Mouse (Mus musculus) T-cell, adult 2 months (primary cell): ENCODE data around the gene Trib2.

Experiments
- DNase-seq: peaks from one replicate; pipeline ENCODE4 v3.0.0; 2022; ENCODE audit warnings: low spot score

Trib2 gene

DNA sequence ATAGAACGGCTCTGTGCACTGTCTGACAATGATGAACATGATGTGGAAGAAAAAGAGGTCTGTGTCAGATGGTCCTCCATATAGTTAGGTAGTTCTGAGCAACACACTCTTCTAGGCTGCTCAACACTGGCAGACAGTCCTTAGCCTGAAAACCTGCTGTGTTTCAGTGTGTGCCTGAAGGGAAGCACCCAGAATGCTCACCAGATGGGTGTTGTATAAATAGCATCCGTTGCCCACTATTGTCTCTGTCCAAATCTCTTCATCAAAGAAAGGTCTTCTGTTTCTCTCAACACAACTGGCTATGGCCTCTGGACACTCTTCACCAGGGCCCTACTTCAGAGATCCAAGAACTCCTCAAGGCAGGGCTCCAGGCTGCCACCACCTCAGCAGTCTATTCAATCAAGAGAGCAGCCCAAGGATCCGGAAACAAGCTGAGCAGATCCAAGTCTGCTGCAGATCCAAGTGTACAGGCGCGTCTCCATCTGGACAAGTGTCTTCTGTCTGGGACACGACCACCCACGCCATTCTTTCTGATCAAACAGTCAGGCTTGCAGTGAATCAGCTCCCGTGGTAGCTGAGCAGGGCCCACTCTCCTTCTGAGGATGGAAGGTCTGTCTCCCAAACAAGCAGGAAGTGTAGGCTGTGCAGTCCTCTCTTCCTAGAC is 55.1 kb downstream of the Trib2 start:
- DNase-seq = no peak

DNA sequence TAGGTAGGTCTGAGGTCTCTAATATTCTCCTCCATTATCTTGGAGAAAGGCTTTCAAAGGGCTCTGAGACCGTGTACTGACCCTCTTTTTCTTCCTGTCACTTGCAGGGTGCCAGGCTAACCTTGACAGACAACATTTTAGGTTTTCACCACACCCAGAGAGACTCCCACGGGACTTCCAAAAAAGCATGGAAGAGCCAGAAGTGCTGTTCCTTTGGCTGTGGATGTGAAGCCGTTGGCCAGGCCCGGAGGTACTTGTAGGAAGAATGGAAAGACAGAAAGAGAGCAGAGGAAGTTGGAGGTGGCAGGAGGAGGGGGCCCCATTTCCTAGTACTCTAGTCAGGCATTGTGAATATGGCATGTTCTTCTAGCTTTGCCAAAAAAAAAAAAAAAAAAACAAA is 56.0 kb downstream of the Trib2 start:
- no peak for DNase-seq

DNA sequence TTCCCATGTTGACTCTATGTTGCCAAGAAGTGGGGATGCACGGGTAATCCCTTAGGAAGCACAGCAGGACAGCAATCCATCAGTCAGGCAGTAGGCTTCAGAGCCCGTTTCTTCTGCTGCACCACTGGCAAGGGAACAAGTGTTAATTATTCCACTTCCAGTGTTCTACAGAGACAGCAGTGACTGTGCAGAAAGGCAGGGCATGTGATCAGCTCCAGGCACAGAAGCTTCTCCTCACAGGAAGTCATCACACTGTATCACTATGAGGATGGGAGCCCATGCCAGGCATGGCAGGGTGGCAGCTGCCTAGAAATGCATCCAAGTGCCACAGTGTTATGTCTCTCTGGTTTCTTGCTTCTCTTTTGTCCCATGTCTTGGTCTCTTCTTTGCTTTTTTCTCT is 57.9 kb downstream of the Trib2 start:
- no peak for DNase-seq

DNA sequence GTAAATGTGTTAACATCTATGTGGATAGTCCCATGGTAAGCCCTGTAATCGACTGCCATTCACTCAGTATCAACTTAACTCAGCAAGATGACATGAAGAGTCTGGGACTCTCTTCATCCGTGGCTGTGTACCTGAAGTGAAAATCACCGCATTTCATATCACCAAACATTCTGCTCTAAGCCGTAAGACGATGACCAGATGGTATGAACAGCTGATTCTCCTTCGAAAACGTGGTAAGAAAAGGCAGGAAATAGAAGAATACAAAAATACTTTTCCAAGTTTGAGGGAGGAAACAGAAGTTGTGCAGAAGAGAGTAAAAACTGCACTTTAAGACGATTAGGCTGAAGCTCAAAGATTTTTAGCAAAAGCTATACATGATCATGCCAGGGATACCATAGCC is 59.4 kb downstream of the Trib2 start:
- DNase-seq = no peak

DNA sequence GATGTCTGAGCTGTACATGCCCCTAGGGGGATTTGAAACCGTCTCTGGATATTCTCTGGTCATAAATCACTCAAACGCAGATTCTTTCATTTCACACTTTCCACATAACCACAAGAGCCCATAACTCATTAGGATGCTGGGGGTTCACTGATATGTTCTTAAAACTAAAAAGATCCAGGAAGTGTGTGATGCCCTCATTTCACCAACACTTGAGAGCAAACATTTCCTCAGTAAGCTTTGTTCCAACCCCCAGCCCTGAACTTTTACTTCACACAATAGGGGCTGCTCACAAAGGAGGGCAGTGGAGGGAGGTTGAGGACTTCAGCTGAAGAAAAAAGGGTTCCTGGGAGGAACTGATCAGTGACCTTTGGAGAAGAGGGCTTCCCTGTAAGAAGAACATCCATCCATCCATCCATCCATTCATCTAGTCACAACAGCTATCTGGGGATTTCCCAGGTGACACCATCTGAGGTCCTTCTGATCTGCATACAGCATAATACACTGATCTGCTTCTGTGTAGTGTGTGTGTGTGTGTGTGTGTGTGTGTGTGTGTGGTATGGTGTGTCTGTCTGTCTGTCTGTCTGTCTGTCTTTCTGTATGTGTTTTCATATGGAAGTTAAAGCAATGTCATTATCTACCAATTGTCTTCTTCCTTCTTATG is 61.6 kb downstream of the Trib2 start:
- DNase-seq = peak; percentile 44

DNA sequence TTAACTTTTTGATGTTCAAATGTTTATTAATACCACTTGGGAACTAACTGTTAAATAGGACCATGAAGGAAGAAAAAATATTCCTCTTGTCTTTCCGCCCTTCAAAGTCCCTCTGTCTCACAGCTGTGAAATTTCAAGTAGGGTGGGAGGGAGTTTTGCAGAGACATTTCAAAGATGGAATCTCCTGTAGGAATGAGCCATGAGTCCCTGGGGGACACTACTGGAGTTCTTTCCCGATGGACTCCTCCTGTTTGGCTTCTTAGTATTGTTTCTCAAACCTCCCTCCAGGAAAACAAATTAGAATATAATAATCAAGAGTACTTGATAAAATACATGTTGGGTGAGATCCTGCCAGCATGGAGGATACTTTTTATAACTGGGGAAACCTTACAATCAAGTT is 62.1 kb downstream of the Trib2 start:
- no peak for DNase-seq

DNA sequence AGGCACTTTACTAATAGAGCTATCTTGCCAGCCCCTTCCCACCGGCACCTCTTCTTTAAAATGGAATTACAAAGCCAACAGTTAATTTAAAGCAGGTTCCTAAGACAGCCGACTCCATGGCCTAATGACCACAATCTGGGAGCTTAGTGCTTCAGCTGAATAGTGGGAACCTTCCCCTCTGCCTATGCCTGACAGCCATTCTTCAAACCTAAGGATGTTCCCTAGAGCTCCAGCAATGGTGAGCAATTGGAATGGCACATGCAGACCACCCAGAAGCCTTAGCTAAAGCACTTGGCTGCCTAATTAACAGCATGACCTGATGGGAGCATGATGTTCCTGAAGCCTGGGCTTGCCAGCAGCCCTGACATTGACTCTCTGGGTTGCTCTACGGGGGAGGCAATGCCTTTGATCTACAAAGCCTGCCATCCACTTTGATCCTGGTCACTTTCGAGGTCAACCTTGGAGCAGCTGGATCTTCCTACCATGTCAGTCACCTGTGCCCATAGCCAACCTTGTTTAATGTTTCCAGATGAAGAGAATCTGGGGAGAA is 67.0 kb downstream of the Trib2 start:
- DNase-seq = no peak

DNA sequence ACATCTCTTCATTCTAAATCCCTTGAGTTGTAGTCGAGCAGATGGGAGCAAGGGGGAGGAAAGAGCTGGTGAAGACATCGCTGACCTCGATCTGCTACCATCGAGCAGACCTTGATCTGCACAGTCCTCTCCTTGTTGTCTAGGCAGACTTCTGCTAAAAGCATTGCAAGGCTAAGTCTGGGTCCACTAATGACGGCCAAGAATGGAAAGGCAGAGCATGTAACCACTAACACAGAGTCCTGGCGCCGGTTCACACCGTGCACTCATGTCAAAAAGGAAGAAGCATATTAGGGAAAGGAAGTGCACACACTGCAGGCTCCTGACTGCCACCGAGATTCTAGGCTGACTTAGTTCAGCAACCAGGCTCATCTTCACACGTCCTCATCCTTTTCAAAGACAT is 71.0 kb downstream of the Trib2 start:
- DNase-seq = no peak
